Mouse (Mus musculus) hindbrain, embryonic 15.5 days (tissue): ENCODE measurements around the gene Apeh. TPM values are rescaled to one million over a fixed set of nuclear protein-coding genes. Genes with fewer than 3 reads are reported as not detected.

Experiments
- ATAC-seq: fragments of 200-750 bp; cut with Nextera tagmentation; 2 replicates; pipeline ENCODE4 v1.8.0; 2017; ENCODE audit warnings: low read depth, moderate number of reproducible peaks, moderate TSS enrichment; ENCODE audit not compliant: low FRiP score
- H3K27ac ChIP-seq: fragments of 300-500 bp; sonication (generic); replicated peaks from 2 replicates; pipeline ENCODE4 v1.5.1; 2015; ENCODE audit warnings: mild to moderate bottlenecking, inconsistent platforms
- H3K27me3 ChIP-seq: fragments of 300-500 bp; sonication (generic); 2 replicates; pipeline ENCODE4 v1.6.1; 2015; ENCODE audit warnings: control low read depth, inconsistent platforms
- H3K36me3 ChIP-seq: fragments of 300-500 bp; sonication (generic); 2 replicates; pipeline ENCODE4 v1.6.1; 2015; ENCODE audit warnings: control low read depth, inconsistent platforms
- H3K4me1 ChIP-seq: fragments of 300-500 bp; sonication (generic); replicated peaks from 2 replicates; pipeline ENCODE4 v1.6.1; 2015; ENCODE audit warnings: control low read depth, inconsistent platforms
- H3K4me2 ChIP-seq: fragments of 300-500 bp; sonication (generic); 2 replicates; pipeline ENCODE4 v1.6.1; 2015; ENCODE audit warnings: moderate library complexity, mild to moderate bottlenecking, inconsistent platforms
- H3K4me3 ChIP-seq: fragments of 300-500 bp; sonication (generic); 2 replicates; pipeline ENCODE4 v1.5.1; 2015; ENCODE audit warnings: mild to moderate bottlenecking, inconsistent platforms
- H3K9ac ChIP-seq: fragments of 300-500 bp; sonication (generic); 2 replicates; pipeline ENCODE4 v1.6.1; 2015; ENCODE audit warnings: inconsistent platforms
- H3K9me3 ChIP-seq: fragments of 300-500 bp; sonication (generic); 2 replicates; pipeline ENCODE4 v1.6.1; 2016; ENCODE audit warnings: control low read depth, inconsistent platforms
- WGBS: fragments of 180-500 bp; shearing (Covaris S2); methylation state at CpG from one replicate; pipeline ENCODE4 v1.1.7; 2015; 5-methylcytosine and 5-hydroxymethylcytosine counted together
- polyA plus RNA-seq: library from polyadenylated mRNA; unstranded; fragments of >200 nt; fragmentation: Nextera tagmentation; extraction: Ambion mirVana; gene quantifications from 2 replicates; pipeline ENCODE4 v1.2.1, GENCODE M21; 2015

The Apeh gene
- polyA plus RNA-seq, 1 experiment from 2014 or later, result 52.2 TPM

DNA sequence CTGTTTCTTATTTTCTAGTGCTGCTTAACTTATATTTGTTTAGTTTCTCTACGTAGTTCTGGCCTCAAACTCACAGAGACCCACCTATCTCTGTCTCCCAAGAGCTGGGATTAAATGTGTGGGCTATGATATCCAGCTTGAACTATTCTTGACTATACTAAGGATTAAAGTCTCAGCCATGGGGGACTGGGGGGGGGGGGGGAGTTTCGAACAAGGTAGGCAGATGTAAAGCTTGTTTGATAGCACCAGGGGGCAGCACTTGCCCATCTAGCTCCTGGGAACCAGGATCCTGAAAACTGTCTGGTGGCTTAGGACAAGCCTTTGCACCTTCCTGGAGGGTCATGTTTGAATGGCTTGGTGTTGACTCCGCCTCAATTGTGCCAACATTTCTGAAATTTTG is 1.1 kb upstream of the Apeh start:
- Histone ChIP-seq H3K27me3 (no peaks in the 10 kb centered on the region), H3K9ac (no peak overlapping the region; the same call in 1 of the 2 replicates), H3K36me3 (peaks cover 38% of the 10 kb centered on the region), H3K9me3 (no peaks in the 10 kb centered on the region), H3K4me1 (peaks cover 29% of the 10 kb centered on the region), H3K4me2 (peak overlapping the region; percentile 100), H3K27ac (no peak overlapping the region), H3K4me3 (peak overlapping the region; percentile 73)
- WGBS, result 10% methylated on average over 3 of the region's 3 CpGs
- ATAC-seq, result 0 out of 2 replicates have a peak, but pooled peaks have one; percentile 15

DNA sequence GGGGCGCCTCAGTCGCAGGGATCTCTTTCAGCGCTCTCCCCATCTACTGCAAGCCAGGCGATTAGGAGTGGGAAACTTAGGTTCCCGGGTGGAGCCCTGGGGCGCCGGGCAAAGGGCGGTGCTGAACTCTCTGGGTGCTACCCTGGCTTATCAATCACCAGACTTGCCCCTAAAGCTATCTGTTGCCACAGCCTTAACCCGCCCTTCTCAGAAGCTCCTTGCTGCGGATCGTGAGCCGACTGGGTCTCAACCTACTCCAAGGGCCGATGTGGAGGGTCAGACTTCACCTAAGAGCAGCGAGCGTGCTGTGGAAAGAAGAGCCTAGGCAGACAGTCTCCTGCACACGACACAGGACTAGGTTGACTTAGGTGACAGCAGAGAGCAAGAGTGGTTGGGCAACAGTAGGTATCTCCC is 599 bp upstream of the Apeh start:
- WGBS, result 0% methylated on average over 16 of the region's 16 CpGs
- Histone ChIP-seq H3K4me2 (peak overlapping the region; percentile 100), H3K4me1 (peaks cover 29% of the 10 kb centered on the region), H3K4me3 (peak overlapping the region; percentile 73), H3K27ac (peak overlapping the region; percentile 77), H3K36me3 (peaks cover 42% of the 10 kb centered on the region), H3K27me3 (no peaks in the 10 kb centered on the region), H3K9ac (peak overlapping the region; percentile 76), H3K9me3 (no peaks in the 10 kb centered on the region)
- peak; percentile 21; the same call in 1 of the 2 replicates for ATAC-seq

DNA sequence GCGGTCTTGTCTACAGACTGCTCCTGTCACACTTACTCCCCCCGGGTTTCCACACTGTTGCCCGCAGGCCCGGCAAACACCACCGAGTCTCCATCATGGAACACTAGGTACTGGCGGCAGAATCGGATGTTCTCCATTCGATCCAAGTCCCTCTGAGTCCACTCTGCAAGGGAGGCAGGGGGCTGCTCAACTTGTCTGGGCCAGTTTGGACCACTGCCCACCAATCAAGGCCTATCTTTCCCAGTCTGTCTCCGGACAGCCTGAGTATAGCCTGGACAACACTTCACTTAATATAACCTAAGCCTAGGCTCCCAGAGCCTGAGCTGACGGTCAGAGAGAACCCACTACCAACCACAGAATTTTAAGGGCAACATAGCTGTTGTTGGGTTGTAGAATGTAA is 820 bp downstream of the Apeh start:
- peak overlapping the region; percentile 76 for H3K9ac ChIP-seq
- H3K27me3 ChIP-seq, result no peaks in the 10 kb centered on the region
- 0 out of 2 replicates have a peak overlapping the region, but pooled peaks have one; percentile 77 for H3K27ac ChIP-seq
- H3K36me3 ChIP-seq, result peaks cover 37% of the 10 kb centered on the region
- 72% methylated on average over 10 of the region's 10 CpGs for WGBS
- no peak for ATAC-seq
- H3K4me1 ChIP-seq, result peaks cover 29% of the 10 kb centered on the region
- H3K4me3 ChIP-seq, result peak overlapping the region; percentile 73
- H3K9me3 ChIP-seq, result no peaks in the 10 kb centered on the region
- peak overlapping the region; percentile 100 for H3K4me2 ChIP-seq

DNA sequence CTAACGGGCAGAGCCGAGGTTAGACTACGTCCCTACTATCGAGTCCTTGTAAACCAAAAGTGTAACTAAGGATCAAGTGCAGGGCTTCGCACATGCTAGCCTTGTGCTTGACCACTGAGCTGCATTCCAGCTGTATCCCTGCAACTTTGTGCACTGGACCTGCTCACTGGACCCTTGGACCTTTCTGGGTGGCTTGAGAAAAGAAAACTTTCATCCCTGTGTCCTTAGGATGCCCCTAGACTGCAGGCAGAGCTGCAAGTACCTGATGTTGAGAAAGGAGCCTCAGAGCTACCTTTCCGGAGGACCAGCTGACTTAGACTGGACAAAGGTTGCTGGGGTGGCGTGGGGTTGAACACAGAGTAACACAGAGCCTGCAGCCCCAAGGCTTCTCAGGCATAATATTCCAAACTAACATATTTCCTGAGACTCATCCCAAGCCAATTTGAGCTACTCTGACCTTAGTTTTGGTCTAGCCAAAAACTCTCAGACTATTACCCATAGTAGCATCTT is 3.7 kb downstream of the Apeh start:
- Histone ChIP-seq H3K4me3 (no peak overlapping the region), H3K27me3 (no peaks in the 10 kb centered on the region), H3K9me3 (no peaks in the 10 kb centered on the region), H3K36me3 (peaks cover 55% of the 10 kb centered on the region), H3K4me1 (peaks cover 24% of the 10 kb centered on the region), H3K27ac (no peak overlapping the region), H3K9ac (no peak overlapping the region), H3K4me2 (no peak overlapping the region)
- ATAC-seq, result no peak
- 96% methylated on average over 7 of the region's 7 CpGs for WGBS

DNA sequence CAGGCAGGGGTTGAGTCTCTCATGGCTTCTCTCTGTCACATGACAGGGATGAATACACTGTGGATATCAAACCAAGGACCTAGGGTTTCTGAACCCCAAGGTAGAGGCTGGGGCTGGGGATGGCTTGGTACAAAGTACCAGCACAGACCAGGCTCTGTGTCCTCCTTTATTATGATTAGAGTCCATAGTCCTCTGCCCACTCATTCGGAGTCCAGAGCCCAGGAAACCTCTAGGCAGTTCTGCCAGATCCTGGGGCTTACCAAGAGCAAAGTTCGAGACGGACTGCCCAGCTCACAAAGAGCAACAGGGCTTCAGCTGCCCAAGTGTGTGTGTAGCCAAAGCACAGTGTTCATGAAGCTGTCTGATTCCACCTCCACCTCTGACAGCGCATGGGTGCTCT is 9.1 kb downstream of the Apeh start:
- Histone ChIP-seq H3K4me3 (no peak overlapping the region), H3K9ac (no peak overlapping the region), H3K4me2 (no peak overlapping the region), H3K4me1 (peaks cover 12% of the 10 kb centered on the region), H3K9me3 (no peaks in the 10 kb centered on the region), H3K36me3 (peaks cover 47% of the 10 kb centered on the region), H3K27me3 (peaks cover 33% of the 10 kb centered on the region), H3K27ac (no peak overlapping the region)
- no peak for ATAC-seq
- WGBS, result 93% methylated on average over 4 of the region's 4 CpGs

DNA sequence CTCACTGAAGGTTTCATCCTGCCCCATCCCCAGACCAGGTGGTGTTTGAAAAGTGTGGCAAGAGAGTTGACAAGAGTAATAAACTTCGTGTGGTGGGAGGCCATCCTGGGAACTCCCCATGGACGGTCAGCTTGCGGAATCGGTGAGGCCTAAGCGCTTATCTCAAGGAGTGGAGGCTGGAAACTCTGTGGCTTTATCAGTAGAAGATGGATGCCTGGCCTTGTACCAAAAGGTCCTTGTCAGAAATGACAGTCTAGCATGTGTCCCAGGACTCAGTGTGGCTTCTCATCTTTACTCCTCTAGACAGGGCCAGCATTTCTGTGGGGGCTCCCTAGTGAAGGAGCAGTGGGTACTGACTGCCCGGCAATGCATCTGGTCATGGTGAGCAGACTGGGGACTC is 10.8 kb downstream of the Apeh start:
- no peak overlapping the region for H3K9ac ChIP-seq
- H3K4me2 ChIP-seq, result no peak overlapping the region
- H3K4me1 ChIP-seq, result peaks cover 19% of the 10 kb centered on the region
- H3K9me3 ChIP-seq, result no peaks in the 10 kb centered on the region
- ATAC-seq, result no peak
- H3K4me3 ChIP-seq, result no peak overlapping the region
- H3K27ac ChIP-seq, result no peak overlapping the region
- 89% methylated on average over 6 of the region's 6 CpGs for WGBS
- H3K36me3 ChIP-seq, result peaks cover 37% of the 10 kb centered on the region
- H3K27me3 ChIP-seq, result peaks cover 33% of the 10 kb centered on the region

DNA sequence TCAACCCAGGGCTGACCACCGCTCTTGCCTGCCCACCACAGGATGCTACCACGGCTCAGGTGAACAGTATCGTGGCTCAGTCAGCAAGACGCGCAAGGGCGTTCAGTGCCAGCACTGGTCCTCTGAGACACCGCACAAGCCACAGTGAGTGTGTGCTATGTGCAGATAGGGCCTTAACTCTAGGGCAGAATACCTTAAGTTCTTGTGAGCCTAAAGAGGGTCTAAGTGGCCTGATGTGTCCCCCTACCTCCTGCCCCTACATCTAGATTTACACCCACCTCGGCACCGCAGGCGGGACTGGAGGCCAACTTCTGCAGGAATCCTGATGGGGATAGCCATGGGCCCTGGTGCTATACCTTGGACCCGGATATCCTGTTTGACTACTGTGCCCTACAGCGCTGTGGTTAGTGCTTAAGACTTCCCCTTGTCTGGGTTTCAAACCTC is 11.4 kb downstream of the Apeh start, which contains the start of gene Rnf123:
Rnf123 (minus strand) TSS at position 359 of the 444 bp plus-strand sequence.
- ATAC-seq, result no peak
- peaks cover 33% of the 10 kb centered on the region for H3K27me3 ChIP-seq
- peak within 1 kb of the TSS; percentile 11 for H3K4me3 ChIP-seq
- no peak within 1 kb of the TSS for H3K27ac ChIP-seq
- no peaks in the 10 kb centered on the region for H3K9me3 ChIP-seq
- H3K36me3 ChIP-seq, result peaks cover 34% of the 10 kb centered on the region
- H3K9ac ChIP-seq, result no peak within 1 kb of the TSS
- 40% methylated on average over 12 of the region's 12 CpGs for WGBS
- H3K4me2 ChIP-seq, result peak within 1 kb of the TSS; percentile 46
- peaks cover 24% of the 10 kb centered on the region for H3K4me1 ChIP-seq

DNA sequence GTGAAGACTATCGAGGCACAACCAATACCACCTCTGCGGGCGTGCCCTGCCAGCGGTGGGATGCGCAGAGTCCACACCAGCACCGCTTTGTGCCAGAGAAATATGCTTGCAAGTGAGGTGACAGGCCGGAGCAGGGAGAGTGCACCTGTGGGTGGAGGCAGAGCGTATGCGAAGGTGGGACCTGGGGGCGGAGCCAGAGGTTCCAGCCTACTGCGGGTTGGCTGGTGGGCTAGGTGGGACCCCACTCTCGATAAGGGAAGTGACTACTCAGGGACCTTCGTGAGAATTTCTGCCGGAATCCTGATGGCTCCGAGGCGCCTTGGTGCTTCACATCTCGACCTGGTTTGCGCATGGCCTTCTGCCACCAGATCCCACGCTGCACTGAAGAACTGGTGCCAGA is 11.9 kb downstream of the Apeh start:
- H3K27me3 ChIP-seq, result peaks cover 33% of the 10 kb centered on the region
- peaks cover 30% of the 10 kb centered on the region for H3K36me3 ChIP-seq
- H3K4me1 ChIP-seq, result peaks cover 29% of the 10 kb centered on the region
- WGBS, result 5% methylated on average over 18 of the region's 19 CpGs
- H3K27ac ChIP-seq, result no peak overlapping the region
- H3K4me2 ChIP-seq, result peak overlapping the region; percentile 46
- ATAC-seq, result no peak
- peak overlapping the region; percentile 11 for H3K4me3 ChIP-seq
- no peak overlapping the region for H3K9ac ChIP-seq
- no peaks in the 10 kb centered on the region for H3K9me3 ChIP-seq

DNA sequence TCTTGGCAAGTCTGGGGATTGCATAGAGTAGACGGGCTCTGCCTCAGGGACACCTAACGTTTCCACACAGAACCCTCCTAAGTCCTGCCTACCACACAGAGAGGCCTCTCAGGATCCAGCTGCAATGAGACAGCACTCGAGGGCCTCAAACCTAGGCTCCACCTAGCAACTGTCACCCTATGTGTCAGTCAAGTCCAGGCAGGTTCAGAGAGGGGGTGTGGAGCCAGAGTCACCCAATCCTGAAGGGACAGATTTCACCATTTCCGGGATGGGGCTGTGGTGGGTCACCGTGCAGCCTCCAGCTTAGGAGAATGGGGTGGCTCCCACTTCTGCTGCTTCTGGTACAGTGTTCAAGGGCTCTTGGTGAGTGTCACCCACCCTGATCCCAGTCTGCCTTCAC is 14.2 kb downstream of the Apeh start, which contains the start of gene Mst1:
Mst1 (plus strand) TSS at position 269 of the 400 bp plus-strand sequence.
- H3K4me2 ChIP-seq, result peak within 1 kb of the TSS; percentile 88
- WGBS, result 80% methylated on average over 5 of the region's 5 CpGs
- 0 out of 2 replicates have a peak within 1 kb of the TSS, but pooled peaks have one; percentile 31 for H3K27ac ChIP-seq
- H3K4me1 ChIP-seq, result peaks cover 29% of the 10 kb centered on the region
- H3K36me3 ChIP-seq, result peaks cover 7% of the 10 kb centered on the region
- no peak for ATAC-seq
- H3K9ac ChIP-seq, result peak within 1 kb of the TSS; percentile 99
- no peaks in the 10 kb centered on the region for H3K9me3 ChIP-seq
- peak within 1 kb of the TSS; percentile 94 for H3K4me3 ChIP-seq
- peaks cover 33% of the 10 kb centered on the region for H3K27me3 ChIP-seq

DNA sequence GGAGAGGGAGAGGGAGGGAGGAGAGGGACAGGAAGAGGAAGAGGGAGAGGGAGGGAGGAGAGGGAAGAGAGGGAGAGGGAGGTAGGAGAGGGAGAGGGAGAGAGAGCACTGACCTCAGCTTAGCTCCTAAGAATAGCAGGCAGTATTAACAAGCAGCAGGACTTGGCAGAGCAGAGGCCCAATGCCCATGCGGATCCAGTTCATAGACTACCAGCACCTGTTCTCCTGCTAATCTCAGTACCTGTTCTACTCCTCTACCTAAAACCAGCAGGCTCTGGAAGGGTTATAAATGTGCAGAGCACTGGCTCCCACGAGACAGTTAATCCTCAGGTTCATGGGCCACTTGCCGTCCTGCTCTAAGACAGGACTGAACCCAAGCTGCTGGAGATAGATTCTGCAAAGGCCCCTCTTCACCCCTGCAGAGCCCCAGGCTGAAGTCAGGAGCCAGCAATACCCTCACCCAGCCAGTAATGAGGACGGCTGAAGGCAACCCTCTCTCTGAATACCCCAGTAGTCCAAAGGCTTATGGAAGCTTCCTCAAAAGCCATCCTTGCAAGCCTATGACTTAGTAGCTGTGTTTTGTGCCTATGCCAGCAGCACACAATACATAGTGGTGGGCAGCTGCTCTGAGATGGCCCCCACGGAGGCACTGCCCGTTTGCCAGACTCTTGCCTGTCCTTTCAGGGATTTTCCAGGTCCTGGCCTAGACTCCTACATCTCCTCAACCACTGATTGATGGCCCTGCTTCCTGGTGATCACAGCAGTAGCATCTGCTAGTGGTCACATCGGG is 21.1 kb downstream of the Apeh start:
- H3K9ac ChIP-seq, result no peak overlapping the region
- no peak for ATAC-seq
- WGBS, result 66% methylated on average over 7 of the region's 7 CpGs

DNA sequence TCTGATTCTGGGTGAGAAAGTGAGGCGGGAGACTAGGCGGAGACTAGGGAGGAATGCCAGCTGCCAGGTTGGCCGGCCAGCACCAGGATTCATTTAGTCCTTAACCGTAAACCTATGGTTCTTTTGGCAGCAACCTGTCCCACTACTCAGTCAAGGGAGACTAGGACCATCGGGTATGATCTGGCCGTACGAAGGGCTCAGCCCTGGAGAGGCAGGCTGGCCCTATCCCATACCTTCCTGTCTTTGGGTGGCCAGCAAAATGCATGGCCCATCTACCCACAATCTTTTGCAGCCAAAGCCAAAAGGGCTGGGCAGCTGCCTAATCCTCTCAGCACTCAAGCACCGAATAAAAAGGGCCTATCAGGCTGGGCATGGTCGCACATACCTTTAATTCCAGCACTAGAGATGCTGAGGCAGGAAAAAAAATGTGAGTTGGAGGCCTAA is 21.9 kb downstream of the Apeh start:
- no peaks in the 10 kb centered on the region for H3K9me3 ChIP-seq
- WGBS, result 75% methylated on average over 9 of the region's 9 CpGs
- H3K27me3 ChIP-seq, result no peaks in the 10 kb centered on the region
- no peak for ATAC-seq
- H3K36me3 ChIP-seq, result peaks cover 8% of the 10 kb centered on the region
- peaks cover under 1% of the 10 kb centered on the region; the same call in 1 of the 2 replicates for H3K4me1 ChIP-seq
- no peak overlapping the region for H3K4me3 ChIP-seq
- no peak overlapping the region for H3K27ac ChIP-seq
- H3K4me2 ChIP-seq, result no peak overlapping the region
- no peak overlapping the region for H3K9ac ChIP-seq

More for the DNA sequence above, 21.1 kb downstream of the Apeh start:
- no peak overlapping the region for H3K4me3 ChIP-seq
- no peak overlapping the region for H3K27ac ChIP-seq
- no peaks in the 10 kb centered on the region for H3K27me3 ChIP-seq
- H3K4me1 ChIP-seq, result peaks cover 8% of the 10 kb centered on the region
- H3K9me3 ChIP-seq, result no peaks in the 10 kb centered on the region
- H3K36me3 ChIP-seq, result peaks cover 8% of the 10 kb centered on the region
- no peak overlapping the region for H3K4me2 ChIP-seq

DNA sequence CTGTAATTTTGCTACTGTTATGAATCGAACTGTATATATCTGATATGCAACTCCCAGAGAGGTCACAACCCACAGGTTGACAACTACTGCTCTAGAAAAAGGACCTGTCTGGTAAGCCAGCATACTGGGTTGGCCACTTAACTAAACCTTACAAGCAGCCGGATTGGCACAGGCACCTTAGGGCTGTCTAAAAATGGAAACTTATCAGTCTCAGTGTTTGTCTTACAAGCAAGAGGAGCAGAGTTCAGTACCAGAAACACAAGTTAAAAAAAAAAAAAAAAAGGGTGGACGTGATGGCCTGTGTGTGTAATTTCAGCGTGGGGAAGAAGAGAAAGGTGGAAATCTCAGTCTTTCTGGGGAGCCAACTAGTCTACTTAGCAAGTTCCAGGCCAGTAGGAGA is 22.6 kb downstream of the Apeh start:
- Histone ChIP-seq H3K36me3 (peaks cover 8% of the 10 kb centered on the region), H3K9ac (no peak overlapping the region), H3K4me1 (no peaks in the 10 kb centered on the region), H3K27me3 (no peaks in the 10 kb centered on the region), H3K27ac (no peak overlapping the region), H3K9me3 (no peaks in the 10 kb centered on the region), H3K4me3 (no peak overlapping the region), H3K4me2 (no peak overlapping the region)
- WGBS, result 96% methylated on average over 3 of the region's 4 CpGs
- no peak for ATAC-seq
